Mouse (Mus musculus): ENCODE measurements around the gene Anp32e. TPM values are rescaled to one million over a fixed set of nuclear protein-coding genes. Genes with fewer than 3 reads are reported as not detected.
A peak's percentile ranks its signal among the peaks of the same experiment; 100 is the strongest.
"Not testable (repeated sequence)": the region's sequence is repeated elsewhere in the genome, so short reads cannot be mapped to it uniquely, and the experiment has no call there.

Anp32e gene
- total RNA-seq, 2 experiments from 2014 or later, result 191 to 445 TPM

DNA sequence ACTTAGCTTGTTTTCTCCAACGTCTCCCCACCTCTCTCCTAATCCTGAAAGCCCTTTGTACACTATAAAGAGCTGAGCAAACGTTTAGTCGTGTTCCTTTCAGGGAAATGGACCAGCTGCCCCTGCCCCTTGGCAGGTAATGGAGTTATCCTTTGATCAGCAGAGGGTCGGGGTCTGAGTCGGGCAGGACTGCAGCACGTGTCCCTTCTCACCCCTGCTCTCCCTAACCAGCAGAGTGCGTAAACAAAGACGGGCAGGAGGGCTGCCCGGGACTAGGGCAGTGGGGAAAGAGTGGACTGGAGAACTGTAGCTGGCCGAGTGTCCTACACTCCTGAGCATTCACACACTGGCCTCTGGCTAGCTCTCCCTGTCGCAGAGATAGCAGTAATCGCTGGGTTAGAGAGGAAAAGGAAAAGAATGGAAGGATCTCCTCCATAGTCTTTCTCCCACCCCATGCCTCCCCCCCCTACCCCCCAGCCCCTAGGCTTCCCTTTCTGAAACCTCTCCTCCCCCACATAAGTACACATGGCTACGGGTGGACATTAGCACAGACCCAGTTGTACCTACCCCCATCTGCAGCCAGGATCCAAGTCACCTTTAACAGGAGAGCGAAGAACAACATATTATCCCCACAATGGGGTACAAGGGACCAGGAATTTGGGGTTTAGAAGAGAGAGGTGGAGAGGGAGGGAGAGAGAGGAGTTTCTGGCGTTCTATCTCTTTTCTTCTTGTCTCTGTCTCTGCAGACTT is 25.1 kb upstream of the Anp32e start:
- no peak for ATAC-seq (replicated peaks; ENCODE audit: poor library complexity, severe bottlenecking)

DNA sequence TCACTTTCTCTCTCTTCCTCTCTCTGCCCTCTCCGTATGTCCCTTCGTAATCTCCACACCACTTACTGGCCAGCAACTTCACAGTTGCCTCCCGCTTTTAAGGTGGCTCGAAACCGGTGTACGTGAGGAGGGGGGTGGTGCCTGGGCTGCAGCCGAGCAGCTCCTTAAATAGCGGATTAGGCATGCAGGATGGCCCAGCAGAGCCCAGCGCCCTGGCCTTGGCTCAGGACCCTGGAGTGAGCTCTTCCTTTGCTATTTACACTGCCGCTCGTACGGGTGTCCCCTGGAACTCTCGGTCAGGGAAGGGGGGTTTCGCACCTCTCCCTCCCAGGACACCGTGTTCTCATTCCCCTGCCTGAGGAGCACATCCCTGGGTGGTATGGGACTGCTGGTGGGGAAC is 24.5 kb upstream of the Anp32e start, which contains the start of gene Car14:
Gene Car14, minus strand, starts transcription at position 124 of the 400 bp plus-strand sequence.
- ATAC-seq (replicated peaks; ENCODE audit: poor library complexity, severe bottlenecking), result no peak

DNA sequence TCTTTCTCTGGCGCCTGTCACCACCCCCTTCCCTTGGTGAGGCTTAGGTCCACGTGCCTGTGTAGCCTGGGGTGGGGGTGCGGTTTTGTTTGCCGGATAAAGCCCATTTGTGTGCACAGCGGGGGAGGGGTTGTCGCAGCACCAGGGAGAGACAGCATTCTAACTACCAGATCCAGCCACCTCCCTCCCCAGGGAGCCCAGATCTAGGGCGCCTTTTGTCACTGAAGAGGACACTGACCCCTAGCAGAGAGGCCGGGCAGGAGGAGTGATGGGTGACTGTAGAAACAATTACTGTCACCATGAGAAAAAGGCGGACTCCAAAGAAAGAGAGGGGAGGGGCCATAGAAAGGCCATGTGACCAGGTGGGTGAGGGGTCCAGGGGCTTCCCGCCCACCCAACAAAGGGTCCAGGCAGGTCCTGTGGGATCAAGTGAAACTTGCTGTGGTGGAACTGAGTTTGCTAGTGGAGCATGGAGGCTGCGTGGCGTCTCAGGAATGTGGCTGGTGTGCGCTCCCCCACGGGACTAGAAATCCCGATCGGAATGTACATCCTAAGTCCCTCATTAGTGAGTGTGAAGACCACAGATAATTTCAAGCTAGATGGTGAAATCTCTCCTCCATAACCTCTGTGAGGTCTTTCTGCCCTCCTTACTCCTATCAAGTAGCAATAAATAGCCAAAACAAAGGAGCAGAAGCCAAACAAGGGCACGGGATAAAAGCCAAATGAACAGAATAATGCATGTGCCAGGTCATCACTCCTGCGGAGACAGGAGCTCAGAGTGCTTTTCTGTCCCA is 23.7 kb upstream of the Anp32e start:
- ATAC-seq (replicated peaks; ENCODE audit: poor library complexity, severe bottlenecking), result peak; percentile 22; the same call in 1 of the 2 replicates

DNA sequence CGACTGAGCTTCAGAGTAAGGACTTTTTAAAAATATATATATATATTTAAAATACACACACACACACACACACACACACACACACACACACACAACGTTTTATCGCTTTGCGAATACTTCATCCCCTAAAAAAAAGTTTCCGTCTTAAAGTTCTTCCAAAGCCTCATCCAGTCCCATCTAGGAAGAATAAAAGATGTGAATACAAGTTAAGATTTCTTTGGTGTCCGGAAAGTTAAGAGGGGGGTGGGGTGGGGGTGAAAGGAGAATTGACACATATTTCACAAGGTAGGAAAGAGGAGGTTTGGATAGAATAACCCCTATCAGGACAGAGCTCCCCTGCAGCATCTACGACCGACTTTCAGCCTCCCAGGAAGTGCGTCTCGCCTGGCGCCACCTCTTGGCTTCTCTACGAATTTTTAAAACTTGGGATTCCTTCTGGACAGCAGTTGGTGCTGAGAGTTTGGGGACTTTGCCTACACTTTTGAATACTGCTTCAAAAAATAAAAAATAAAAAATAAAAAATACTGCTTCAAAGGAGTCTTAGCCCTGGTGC is 23.0 kb upstream of the Anp32e start:
- ATAC-seq (replicated peaks; ENCODE audit: poor library complexity, severe bottlenecking), result peak; percentile 52

DNA sequence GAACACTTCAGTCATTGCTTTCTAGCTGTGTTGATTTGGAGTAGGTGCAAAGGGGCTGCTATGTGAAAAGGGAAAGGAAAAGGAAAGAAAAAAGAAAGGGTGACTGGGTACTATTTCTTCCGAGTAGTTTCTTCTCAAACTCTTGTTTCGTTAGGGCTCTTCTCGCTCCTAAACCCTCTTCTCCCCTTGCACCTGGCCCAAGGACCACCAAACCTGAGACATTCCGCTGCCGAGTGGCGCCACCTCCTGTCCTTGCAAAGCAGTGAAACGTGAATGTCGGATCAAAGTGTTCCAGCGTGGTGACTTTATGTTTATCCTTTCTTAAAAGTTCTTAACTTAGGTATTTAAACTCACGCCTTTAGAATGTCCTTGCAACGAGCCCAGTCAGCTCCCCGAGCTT is 22.2 kb upstream of the Anp32e start:
- ATAC-seq (replicated peaks; ENCODE audit: poor library complexity, severe bottlenecking), result 0 out of 2 replicates have a peak, but pooled peaks have one; percentile 50

DNA sequence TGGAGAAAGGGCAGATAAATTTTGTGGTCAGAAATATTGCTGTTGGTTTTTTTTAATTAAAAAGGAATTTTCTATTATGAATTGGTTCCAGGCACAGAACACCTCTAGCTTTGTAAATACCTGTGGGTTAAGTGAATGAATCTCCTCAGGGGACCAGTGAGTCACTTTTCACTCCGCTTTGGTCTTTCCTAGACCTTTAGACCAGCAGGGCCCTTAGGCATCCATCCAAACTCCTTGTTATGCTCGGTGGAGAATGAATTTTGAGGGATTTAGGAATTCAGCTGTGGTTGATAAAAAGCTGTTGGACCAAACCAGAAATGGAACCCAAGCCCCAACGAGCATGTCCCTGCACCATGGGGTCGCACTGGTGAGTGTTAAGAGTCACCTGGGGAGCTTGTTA is 21.4 kb upstream of the Anp32e start:
- no peak for ATAC-seq (replicated peaks; ENCODE audit: poor library complexity, severe bottlenecking)

DNA sequence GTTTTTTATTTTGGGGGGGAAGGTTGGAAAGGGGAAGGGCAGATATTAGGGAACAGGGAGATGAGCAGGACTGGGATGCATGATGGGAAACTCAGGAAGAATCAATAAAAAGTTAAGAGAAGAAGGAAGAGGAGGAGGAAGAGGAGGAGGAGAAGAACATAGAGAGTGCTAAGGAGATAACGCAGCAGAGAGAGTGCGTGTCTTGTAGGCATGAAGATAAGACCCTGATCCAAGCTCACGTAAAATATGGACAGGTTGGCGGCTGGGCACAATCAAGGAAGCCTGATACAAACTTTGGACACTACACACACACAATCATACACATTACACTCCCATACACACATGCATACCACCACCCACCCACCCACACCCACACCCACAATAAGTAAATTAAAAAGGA is 14.3 kb upstream of the Anp32e start:
- no peak for ATAC-seq (replicated peaks; ENCODE audit: poor library complexity, severe bottlenecking)

DNA sequence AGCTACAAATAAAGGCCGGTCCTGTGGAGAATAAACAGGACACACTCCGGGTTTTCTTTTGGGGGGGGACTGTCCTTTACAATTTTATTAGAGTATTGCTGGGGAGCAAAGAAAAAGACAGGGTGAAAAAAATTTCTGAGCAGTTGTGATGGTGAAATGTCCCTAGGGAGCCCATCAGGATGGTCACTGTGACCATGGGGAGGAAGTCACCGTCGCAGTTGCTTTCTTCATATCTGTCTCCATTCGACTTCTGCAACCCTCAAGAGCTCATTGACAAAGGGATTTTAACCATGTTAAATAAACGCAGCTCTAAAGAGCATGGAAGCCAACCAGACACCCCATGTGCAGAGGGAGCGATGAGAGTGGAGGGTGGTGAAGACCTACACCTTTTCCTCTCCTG is 12.3 kb upstream of the Anp32e start:
- ATAC-seq (replicated peaks; ENCODE audit: poor library complexity, severe bottlenecking), result peak; percentile 74

DNA sequence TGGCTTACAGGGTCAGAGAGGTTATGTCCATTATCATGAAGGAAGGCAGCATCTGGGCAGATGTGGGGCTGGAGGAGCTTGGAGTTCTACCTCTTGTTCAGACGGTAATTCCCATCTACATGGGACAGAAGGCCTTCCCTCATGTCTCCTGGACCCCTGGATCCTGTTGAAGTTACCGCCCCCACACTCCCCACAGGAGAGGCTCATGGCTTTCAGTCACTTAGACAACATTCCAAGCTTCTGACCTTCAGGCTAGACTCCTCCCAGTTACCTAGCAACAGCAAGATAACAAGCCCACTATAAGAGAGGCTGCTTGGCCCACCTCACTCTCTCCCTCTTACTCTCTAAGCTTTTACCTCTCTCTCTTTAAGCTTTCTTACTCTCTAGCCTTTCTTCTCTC is 8.5 kb upstream of the Anp32e start:
- ATAC-seq (replicated peaks; ENCODE audit: poor library complexity, severe bottlenecking), result not testable (repeated sequence)

DNA sequence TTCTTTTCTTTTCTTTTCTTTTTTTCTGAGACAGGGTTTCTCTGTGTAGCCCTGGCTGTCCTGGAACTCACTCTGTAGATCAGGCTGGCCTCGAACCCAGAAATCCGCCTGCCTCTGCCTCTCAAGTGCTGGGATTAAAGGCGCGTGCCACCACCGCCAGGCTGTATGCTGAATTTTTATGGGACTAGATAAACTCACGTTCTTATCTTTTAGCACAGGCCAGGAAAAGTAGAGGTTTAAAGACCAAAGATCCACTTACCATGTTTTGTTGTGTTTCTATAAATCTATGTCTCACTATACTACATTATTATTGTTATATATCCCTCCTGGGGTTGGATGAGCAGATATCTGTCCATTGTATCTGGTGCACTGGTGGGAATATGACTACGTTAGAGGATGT is 5.6 kb upstream of the Anp32e start:
- ATAC-seq (replicated peaks; ENCODE audit: poor library complexity, severe bottlenecking), result not testable (repeated sequence)

DNA sequence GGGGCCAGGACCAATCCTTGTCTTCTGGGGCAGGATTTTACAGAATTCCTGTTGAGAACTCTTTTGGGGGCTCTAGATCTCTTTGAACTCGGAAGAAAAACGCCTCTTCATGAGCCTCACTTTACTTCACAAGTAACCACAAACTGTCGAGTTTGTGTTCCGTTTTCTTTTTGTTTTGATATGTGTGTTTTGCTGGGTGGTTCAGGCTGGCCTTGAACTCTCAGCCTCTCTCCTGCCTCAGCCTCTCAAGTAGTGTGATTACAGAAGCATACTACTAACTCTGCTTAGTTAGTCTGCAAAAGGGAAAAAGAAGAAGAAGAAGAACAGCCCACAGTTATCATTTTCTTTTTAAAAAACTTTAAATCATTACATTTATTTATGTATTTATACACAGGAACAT is 4.9 kb upstream of the Anp32e start:
- ATAC-seq (replicated peaks; ENCODE audit: poor library complexity, severe bottlenecking), result no peak

DNA sequence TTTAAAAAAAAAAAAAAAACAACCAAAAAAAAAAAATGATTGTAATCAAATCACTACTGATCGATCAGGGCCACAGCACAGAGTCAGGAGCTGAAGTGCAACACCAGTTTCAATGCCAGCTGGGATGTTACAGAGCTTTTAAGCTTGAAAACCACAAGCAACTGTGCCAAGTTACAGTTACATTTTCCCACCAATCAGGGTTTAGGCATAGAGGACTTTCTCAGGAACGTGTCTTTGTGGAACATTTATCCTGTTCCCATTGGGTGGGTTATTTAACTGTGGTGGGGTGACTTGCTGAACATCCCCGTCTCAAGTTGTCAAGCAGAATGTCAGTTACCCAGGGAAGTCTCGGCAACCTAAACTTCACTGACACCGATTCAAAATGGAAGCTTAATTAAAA is 4.0 kb upstream of the Anp32e start:
- ATAC-seq (replicated peaks; ENCODE audit: poor library complexity, severe bottlenecking), result 0 out of 2 replicates have a peak, but pooled peaks have one; percentile 2

DNA sequence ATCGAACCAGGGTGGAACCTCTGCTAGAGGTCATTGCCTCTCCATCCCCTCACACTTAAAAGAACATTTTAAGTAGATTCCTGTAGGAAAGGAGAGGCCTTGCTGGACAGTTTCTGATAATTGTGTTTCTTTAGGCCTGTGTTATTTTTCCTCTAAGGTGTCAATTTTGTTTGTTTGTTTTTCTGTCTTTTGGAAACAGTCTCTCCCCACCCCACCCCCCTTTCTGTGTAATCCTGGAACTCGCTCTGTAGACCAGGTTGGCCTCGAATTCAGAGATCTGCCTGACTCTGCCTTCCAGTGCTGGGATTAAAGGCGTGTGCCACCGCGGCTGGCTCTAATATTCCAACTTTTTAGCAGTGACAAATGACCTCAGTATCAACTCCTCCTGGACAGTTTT is 787 bp upstream of the Anp32e start:
- ATAC-seq (replicated peaks; ENCODE audit: poor library complexity, severe bottlenecking), result no peak

DNA sequence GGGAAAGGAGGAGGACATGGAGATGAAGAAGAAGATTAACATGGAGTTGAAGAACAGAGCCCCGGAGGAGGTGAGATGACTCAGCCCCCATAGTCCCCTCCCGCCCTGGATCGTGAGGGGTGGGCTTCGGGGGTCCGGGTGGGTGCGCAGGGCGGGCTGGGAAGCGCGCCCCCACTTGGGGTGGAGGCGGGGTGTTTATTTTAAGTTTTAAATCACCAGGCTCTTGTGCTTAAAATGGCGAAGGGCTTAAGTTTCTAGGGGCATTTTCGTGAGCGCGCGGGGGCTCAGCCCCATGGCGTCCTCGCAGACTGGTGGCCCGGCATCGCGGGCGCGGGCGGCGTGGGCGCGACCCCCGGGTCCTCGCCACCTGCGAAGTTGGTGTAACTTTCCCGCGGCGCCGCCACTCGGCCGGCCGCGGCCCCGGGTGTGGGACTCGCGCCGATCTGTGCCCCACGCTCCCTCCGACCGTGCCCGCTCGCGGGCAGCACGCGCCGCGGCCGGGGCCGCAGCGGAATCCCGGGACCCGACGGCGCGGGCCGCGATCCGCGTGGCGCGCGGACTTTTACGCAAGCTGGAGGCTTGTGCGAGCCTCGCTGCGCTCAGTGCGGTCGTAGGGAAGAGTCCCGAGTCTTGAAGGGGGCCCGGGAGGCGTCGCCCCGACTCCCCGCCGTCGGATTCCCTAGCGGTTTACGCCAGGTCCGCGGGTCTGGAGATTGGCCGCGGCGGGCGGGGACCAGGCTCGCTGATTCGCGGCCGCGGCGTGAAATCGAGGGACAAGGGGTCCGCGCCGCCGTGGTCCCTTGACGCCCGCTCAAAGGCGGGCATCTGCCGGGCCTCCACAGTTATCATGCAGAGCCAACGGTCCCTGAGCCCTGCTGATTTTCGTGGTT is 780 bp downstream of the Anp32e start:
- ATAC-seq (replicated peaks; ENCODE audit: poor library complexity, severe bottlenecking), result peak; percentile 25

DNA sequence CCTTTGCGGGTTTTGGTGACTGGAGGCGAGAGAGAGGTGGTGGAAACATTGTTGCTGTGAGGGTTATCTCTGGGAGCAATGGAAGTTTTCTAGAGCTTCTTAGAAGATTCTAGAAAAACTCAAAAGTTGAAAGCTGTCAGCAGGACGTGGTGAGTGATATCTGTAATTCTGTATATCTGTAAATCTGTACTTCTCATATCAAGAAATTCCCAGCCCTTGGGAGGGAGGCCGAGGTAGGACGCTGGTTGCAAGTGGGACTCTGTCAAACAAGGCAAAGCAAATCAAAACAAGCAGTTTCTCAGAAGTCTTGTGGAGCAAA is 1.4 kb downstream of the Anp32e start:
- no peak for ATAC-seq (replicated peaks; ENCODE audit: poor library complexity, severe bottlenecking)

DNA sequence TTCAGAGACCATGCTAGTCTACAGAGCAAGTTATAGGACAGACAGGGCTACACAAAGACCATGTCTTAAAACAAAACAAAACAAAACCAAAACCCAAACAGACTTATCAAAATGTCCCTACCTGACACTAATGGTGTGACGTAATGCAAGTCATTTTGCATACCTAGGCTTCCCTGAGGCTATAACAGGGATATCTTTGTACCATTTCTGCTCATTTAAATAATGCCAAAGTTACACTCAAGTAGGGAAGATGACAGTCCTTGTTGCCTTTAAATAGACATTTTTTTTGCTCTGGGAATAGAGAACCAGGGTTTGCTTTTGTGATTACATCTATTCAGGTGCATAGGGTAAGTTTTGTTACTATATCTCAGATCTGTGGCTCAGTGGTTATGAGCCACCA is 2.4 kb downstream of the Anp32e start:
- no peak for ATAC-seq (replicated peaks; ENCODE audit: poor library complexity, severe bottlenecking)

DNA sequence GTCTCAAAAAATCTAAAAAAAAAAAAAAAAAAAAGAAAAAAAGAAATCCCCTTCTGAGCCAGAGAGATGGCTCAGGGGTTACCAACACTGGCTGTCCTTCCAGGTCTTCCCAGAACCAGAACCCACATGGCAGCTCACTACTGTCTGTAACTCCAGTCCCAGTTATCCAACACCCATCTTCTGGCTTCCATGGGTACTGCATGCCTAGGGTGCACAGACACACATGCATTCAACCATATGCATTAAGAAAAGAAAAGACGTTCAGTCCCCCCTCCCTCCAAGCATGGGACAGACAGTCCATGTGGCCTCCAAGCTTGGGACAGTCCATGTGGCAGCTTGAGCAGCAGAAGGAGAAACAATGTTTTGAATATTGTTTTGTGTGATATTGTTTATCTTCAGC is 3.1 kb downstream of the Anp32e start:
- ATAC-seq (replicated peaks; ENCODE audit: poor library complexity, severe bottlenecking), result no peak

DNA sequence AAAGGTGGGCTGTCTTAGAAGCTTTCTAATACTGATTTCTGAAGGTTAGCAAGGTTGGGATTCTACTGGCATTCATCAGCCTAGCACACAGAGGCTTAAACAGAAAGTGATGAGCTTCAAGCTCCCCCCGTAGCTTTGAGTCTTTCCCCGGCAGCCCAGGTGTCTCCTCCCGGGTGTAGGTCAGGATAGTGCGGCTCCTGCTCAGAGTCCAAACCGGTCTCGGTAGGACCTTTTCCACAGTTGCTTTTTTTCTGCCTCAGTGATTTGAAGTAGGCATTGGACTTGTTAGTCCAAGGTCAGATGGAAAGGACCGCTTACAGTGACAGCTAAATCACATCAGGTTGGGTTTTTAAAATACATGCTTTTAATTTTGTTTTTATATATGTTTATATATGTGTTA is 3.5 kb downstream of the Anp32e start:
- ATAC-seq (replicated peaks; ENCODE audit: poor library complexity, severe bottlenecking), result no peak

DNA sequence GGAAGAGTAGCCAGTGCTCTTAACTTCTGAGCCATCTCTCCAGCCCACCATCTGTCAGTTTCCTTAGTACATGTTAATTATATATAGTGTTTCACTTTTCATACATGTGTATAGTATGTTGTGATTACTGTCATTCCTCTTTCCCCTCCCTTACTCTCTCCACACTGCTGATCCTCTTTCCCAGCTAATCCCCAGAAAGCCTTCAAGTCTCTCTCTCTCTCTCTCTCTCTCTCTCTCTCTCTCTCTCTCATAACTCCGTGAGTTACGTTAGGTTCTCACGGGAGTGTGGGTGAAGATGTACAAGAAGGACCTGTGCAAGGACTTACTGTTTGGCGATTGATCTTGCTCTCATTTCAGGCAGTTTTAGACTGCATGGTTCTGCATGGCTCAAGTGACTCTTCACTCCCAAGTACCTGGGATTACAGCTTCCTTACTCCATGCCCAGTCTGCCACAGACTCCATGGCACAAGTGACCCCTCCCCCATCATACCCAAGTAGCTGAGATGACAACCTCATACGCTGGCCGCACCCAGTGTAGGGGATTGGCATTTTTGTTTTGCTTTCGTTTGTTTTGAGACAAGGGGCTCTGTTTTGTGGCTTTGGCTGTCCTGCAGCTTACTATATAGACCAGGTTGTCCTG is 4.2 kb downstream of the Anp32e start:
- no peak for ATAC-seq (replicated peaks; ENCODE audit: poor library complexity, severe bottlenecking)

DNA sequence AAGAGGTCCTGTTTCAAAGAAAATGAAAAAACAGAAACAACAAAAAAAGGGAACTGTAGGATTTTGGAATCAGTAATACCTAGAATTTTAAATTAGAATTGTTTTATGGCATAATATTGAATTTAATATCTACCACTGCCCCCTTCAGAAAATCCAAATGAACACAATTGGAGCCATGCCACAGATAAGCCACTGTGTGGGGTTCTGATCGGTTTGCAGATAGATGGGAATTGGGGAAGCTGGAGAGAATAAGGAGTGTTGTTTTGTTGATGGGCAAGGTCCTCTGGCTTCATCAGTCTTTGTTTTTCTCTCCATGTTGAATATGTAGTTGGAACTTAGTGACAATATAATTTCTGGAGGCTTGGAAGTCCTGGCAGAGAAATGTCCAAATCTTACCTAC is 5.4 kb downstream of the Anp32e start:
- ATAC-seq (replicated peaks; ENCODE audit: poor library complexity, severe bottlenecking), result no peak

Data from granulocyte monocyte progenitor cell, adult 5-6 weeks (primary cell).